Mouse (Mus musculus): Measurements from ENCODE around the gene Gm10563.

DNA sequence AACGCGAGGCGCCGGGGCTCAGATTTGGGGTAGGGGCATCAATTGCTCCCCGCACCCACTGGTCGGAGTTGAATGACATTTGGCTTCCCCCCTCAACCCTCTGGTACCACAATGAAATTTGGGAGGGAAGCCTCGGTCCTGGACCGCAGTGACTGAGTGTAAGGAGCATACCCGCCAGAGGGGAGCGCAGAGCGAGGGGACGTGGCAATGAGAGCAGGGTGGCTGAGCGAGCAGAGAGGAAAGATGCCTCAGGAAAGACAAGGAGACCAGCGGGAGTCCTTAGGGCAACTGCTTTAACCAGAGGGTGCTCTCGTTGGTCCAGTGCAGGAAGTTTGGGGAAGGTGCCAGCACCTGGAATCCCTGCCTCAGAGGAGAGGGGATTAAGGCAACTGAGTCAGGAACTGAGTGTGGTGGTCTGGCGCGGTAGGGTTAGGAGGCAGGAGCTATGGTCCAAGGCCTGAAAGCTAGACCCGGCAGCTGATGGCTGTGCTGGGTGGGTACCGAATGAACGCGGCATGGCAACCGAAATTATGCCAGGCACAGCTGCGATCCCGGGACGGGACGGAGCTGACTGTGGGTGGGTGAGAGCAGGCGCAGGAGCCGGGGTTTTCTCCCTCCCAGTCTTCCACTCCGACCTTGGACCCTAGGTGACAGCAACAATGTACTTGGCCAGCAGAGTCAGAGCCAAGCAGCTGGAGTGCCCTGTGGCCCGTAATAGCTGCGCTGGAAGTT, 8.4 kb upstream of the Gm10563 start:
- no peak for TF ChIP-seq CTCF (IDR thresholded peaks at IDR 0.05; ENCODE audit: control insufficient read depth, insufficient read depth, low read length)
- no peak for TF ChIP-seq POLR2A (IDR thresholded peaks at IDR 0.05; ENCODE audit: borderline replicate concordance, control insufficient read depth, low read depth, low read length)

Data from bone marrow, adult 2 months (tissue).